Mouse (Mus musculus): ENCODE results near the gene Lipc.

Gene Lipc

GRCm38 (mm10) chr9:70957717-70958116, 5.7 kb upstream of the Lipc start:
- DNase-seq (ENCODE audit: low spot score in 2 of 2), result no peak

- DNase-seq (ENCODE audit: low spot score in 2 of 2), result no peak
Observed at GRCm38 (mm10) chr9:70954226-70954625, 2.2 kb upstream of the Lipc start.

- no peak for DNase-seq (ENCODE audit: low spot score in 2 of 2)
Observed at GRCm38 (mm10) chr9:70949336-70949735, 2.7 kb downstream of the Lipc start.

- DNase-seq (ENCODE audit: low spot score in 2 of 2), result no peak
Observed at GRCm38 (mm10) chr9:70947312-70947711, 4.7 kb downstream of the Lipc start.

- DNase-seq (ENCODE audit: low spot score in 2 of 2), result no peak
Observed at GRCm38 (mm10) chr9:70942686-70943333, 9.2 kb downstream of the Lipc start.

DNA sequence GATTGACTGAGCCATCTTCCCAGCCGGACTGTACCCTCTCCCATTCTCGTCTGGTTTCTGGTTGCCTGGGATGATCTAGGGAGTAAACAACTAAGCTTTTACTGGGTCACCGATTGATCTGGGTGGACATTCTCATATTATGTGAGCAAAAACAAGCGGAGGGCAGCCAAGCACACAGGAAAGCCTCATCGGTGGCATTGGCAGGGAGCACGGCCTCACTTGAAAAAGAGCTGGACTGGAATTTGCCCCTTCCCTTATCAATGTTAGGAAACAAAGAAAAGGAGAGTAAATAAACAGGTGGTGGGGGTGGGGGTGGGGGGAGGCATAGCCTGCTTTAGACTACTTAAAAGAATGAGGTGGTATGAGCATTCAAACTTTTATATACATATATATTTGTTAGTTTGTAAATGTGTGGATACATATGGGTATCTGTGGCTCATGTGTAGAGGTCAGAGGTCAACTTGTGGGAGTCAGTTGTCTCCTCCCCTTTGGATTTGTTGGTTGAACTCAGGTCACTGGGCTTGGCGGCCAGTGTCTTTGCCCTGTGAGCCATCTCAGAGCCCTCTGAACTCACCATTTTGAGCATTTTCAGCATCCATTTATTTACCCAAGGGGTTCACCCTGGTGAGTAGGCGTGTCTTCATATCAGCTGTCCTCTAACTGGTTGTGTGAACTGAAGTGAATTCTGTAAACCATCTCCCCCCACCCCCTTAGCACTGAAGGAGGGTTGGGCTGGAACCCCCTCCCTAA, 12.1 kb downstream of the Lipc start:
- DNase-seq (ENCODE audit: low spot score in 2 of 2), result no peak

DNA sequence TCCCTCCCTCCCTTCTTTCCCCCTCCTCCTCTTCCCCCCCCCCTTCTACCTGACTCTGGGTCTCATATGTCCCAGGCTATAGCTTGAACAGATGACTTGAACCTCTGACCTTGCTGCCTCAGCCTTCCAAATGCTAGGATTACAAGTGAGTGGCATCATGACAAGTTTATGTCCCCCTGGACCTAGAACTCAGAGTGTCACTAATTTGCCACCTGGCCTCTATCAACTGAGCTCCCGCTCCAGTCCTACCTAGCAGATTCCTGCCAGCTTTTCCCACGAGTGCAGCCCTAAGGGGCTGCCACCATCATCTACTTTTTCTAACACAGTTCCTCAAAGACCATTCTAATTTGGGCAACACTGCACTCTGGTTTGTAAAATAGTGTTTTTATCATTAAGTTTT, 13.2 kb downstream of the Lipc start:
- DNase-seq (ENCODE audit: low spot score in 2 of 2), result no peak

DNA sequence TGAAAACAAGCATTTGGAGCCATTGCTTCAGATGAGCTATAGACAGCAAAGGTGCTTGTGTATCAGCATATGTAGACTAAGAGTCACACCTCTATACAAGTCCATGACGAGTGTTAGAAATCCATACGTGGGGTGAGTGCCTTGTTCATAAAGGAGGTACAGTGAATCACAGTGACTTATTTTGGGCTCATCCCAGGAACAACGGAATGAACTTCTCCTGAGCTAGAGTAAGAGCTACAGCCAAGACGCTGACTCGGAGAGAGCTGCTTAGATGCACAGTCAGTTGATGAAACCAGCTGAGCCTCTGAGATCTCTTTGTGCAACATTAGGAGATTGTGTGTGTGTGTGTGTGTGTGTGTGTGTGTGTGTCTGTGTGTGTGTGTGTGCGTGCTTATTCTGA, 13.9 kb downstream of the Lipc start:
- no peak for DNase-seq (ENCODE audit: low spot score in 2 of 2)

DNA sequence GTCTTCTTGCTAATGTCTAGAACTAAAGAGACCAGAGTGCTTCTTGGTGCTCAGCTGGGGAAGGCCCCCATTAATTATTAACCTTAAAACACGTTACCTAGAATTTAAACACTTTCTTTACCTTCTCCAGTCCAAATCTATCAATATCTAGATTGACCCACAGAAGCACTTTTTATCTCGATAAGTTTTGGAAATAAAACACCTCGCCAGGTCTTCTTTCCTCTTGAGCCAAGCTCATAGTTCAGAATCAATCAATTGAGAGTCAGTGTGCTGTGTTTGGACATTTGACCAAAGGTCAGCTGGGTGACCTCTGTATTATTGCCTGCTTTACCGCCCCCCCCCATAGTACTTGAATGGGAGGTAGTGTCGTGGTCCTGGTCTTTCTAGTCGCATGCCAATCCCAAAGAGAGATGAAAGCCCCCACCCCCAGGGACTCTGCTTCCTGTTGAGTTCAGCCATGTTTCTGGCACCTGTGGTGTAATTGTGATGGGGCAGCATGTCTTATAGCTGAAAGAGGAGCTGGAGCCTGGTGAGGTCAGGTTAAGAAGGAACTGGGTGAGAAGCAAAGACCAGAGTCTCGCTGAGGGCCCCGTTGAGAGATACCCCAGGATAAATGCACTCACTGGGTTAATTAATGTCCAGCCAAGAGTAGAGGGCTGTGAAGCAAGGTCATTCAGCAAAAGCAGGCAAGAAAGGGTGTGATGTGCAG, 17.3 kb downstream of the Lipc start:
- no peak for DNase-seq (ENCODE audit: low spot score in 2 of 2)

- DNase-seq (ENCODE audit: low spot score in 2 of 2), result no peak
Observed at GRCm38 (mm10) chr9:70930641-70931020, 21.4 kb downstream of the Lipc start.

DNA sequence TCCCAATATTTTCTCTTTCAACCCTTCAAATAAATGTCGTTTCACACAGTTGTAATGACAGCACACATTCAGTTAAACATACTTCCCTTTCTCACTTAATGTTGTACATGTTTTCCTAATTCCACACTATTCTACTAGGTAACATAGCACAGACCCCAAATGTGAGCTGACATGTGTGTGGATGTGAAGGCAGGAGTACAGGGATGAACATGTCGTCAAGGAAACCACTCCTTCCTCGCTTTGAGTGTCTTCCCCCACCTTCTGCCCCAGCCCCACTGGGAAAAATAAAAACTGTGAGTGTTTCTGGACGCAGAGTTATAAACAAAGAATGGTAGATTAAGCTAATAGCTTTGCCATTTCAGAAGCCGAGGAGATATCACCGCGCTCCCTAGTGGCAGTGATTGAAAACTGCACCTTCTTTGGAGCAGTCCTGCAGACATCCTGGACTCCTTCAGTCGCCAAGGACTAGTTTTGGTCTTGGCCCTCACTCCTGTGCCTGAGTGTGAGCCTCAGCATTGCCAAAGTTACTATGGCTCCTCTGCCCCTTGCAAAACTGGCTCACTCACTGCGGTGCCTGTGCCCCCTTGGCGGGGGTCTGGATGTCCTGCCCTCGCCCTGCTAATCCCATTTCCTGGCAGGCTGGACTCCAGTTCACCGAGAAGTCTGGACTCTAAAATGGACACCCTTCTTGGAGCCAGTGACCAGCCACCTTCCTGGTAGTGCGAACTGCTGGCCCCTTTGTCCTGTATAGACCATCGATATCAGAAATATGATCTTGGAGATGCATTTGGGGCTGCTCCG, 22.0 kb downstream of the Lipc start:
- DNase-seq (ENCODE audit: low spot score in 2 of 2), result peak in 1 of 2 experiments; percentile 25

- DNase-seq (ENCODE audit: low spot score in 2 of 2), result no peak
Observed at GRCm38 (mm10) chr9:70928472-70928871, 23.6 kb downstream of the Lipc start.

DNA sequence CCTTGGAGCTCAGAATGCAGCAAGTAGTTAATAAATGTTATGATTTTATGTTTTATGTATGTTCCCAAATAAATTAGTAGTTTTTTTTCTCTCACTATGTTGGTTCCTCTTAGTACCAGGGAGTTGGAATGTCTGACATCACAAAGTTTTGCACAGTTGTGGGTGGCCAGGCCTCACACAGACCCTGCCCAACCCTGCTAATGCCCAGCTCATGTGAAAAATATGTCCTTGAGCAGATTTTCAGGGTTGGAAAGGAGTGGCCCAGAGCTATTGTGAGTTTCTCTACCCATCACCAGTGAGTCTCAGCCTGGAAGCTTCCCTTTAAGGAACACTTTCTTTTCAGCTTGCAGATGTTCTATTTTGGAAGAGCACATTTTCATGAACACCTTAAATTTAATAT, 24.3 kb downstream of the Lipc start:
- DNase-seq (ENCODE audit: low spot score in 2 of 2), result no peak

GRCm38 (mm10) chr9:70926820-70927588, 25.0 kb downstream of the Lipc start:
- no peak for DNase-seq (ENCODE audit: low spot score in 2 of 2)

GRCm38 (mm10) chr9:70925225-70925624, 26.8 kb downstream of the Lipc start:
- DNase-seq (ENCODE audit: low spot score in 2 of 2), result no peak

DNA sequence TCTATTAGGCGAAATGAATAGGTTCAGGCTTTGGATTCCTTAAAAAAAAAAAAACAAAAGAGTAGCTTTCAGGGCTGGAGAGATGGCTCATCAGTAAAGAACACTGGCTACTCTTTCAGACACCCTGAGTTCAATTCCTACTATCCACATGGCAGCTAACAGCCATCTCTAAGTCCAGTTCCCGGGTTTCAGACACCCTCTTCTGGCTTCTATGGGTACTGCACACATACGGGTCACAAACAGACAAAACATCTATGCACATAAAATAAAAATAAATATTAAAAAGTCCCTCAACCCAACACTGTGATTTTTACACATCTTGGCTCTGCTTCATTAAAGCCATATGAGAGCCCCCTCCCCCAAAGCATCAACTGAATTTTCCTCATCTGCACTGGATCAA, 27.3 kb downstream of the Lipc start:
- no peak for DNase-seq (ENCODE audit: low spot score in 2 of 2)

- peak in 1 of 2 experiments; percentile 29 for DNase-seq (ENCODE audit: low spot score in 2 of 2)
Observed at GRCm38 (mm10) chr9:70921781-70922565, 30.1 kb downstream of the Lipc start.

DNA sequence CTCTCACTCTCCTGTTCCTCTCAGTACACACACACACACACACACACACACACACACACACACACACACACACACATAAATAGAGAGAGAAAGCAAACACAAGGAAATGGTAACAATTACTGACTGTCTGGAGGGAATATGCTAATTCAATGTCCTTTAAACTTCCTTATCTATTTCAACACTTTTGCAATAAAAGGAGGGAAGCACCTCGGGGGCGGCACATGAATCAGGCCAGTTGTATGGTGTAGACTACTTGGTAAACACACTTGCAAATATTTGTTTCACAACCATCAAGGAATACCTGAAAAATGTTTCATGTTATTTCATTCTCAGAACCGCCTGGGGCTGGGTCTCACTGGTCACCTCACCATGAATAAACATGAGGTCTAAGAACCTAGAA, 30.9 kb downstream of the Lipc start:
- DNase-seq (ENCODE audit: low spot score in 2 of 2), result no peak

DNA sequence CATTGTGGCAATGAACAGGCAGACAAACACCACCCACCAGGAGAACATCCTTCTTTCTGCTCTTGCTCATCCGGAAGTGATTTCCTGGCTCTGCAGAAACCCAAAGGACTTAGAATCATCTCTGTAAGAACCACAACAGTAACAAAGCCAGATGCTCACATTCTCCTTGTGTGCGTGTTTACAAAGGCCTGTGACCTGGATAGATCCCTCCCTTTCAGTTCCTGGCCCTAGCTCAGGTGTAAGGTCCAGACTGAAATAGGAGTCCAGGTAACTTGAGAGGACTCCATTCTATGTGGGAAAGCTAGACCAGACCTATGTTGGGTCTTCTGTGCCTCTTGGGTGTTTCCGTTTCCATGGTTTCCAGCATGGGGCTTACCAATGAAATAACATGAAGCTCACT, 32.8 kb downstream of the Lipc start:
- DNase-seq (ENCODE audit: low spot score in 2 of 2), result no peak

DNA sequence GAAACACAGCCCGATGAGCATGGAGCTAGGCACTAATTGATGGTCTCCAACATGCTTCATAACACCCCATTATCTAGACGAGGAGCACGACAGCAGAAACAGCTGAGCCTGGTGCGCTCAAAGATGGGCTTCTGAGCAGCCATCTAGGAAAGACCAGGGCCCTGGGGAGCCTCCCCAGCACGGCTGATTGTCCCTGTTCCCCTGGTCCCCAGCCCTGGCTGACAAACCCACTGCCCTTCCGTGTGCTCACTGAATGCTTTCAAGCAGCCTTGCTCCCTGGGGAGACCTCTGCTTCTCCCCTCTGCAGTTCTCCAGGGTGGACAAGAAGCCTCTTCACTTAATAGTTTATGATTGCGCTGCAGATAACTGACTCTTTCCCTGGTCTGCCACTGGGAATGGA, 35.5 kb downstream of the Lipc start:
- no peak for DNase-seq (ENCODE audit: low spot score in 2 of 2)

DNA sequence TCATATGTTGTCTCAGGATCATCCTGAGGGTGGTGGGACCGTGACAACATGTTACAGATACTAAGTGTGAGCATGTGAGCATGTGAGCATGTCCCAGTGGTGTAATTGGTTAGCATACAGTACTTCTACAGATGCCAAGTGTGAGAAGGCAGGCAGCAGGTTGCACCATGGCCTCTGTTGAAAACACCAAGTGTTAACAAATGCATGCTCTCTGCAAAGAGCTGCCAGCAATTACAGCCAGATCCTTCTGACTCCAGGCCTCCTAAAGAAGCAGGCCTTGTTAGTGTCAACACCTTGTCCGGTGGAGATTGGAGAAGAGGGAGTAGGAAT, 36.7 kb downstream of the Lipc start:
- DNase-seq (ENCODE audit: low spot score in 2 of 2), result no peak

Data from frontal cortex, postnatal 14 days (tissue).